Mouse (Mus musculus): ENCODE results near the gene Eif3k. TPM values are rescaled to one million over a fixed set of nuclear protein-coding genes. Genes with fewer than 3 reads are reported as not detected.
A peak's percentile ranks its signal among the peaks of the same experiment; 100 is the strongest.

Eif3k gene
- total and polyA plus RNA-seq, 2 experiments from 2014 or later = 292 to 482 TPM

GRCm38 (mm10) chr7:29023514-29023913 is 41.9 kb upstream of the Eif3k start:
- 94% methylated on average over 8 of the region's 8 CpGs for WGBS
- H3K9ac ChIP-seq (replicated peaks; ENCODE audit: low read length, poor library complexity, severe bottlenecking) = no peak overlapping the region
- no peaks in the 10 kb centered on the region for H3K36me3 ChIP-seq (ENCODE audit: insufficient read depth, low read length)
- no peak overlapping the region for H3K4me2 ChIP-seq (ENCODE audit: low read depth, low read length, poor library complexity, severe bottlenecking)
- H3K27ac ChIP-seq (ENCODE audit: low read depth, low read length) = no peak overlapping the region
- H3K9me3 ChIP-seq (ENCODE audit: low read length) = no peaks in the 10 kb centered on the region
- ATAC-seq (ENCODE audit: low FRiP score) = no peak
- TF ChIP-seq CTCF (IDR thresholded peaks at IDR 0.05) = no peak
- no peak for DNase-seq (ENCODE audit: low spot score)
- no peak overlapping the region for H3K4me3 ChIP-seq (ENCODE audit: low read depth, low read length)
- 0 out of 2 replicates have a peak, but pooled peaks cover 3% of the 10 kb centered on the region for H3K4me1 ChIP-seq (ENCODE audit: insufficient read depth, low read length)
- H3K27me3 ChIP-seq (ENCODE audit: insufficient read depth, low read length) = peaks cover 22% of the 10 kb centered on the region

- peaks cover 30% of the 10 kb centered on the region for H3K27me3 ChIP-seq (ENCODE audit: insufficient read depth, low read length)
- H3K9me3 ChIP-seq (ENCODE audit: low read length) = no peaks in the 10 kb centered on the region
- no peak overlapping the region for H3K4me3 ChIP-seq (ENCODE audit: low read depth, low read length)
- no peaks in the 10 kb centered on the region for H3K36me3 ChIP-seq (ENCODE audit: insufficient read depth, low read length)
- no peak overlapping the region for H3K9ac ChIP-seq (replicated peaks; ENCODE audit: low read length, poor library complexity, severe bottlenecking)
- no peak overlapping the region for H3K4me2 ChIP-seq (ENCODE audit: low read depth, low read length, poor library complexity, severe bottlenecking)
- no peak for DNase-seq (ENCODE audit: low spot score)
- H3K27ac ChIP-seq (ENCODE audit: low read depth, low read length) = no peak overlapping the region
- WGBS = 93% methylated on average over 8 of the region's 8 CpGs
- no peak for TF ChIP-seq CTCF (IDR thresholded peaks at IDR 0.05)
- no peak for ATAC-seq (ENCODE audit: low FRiP score)
- H3K4me1 ChIP-seq (ENCODE audit: insufficient read depth, low read length) = 0 out of 2 replicates have a peak, but pooled peaks cover 3% of the 10 kb centered on the region
Observed at GRCm38 (mm10) chr7:29022479-29022878, 40.8 kb upstream of the Eif3k start.

GRCm38 (mm10) chr7:29019447-29020220 is 38.0 kb upstream of the Eif3k start:
- DNase-seq (ENCODE audit: low spot score) (no peak), ATAC-seq (ENCODE audit: low FRiP score) (no peak)
- Histone ChIP-seq H3K9ac (replicated peaks; ENCODE audit: low read length, poor library complexity, severe bottlenecking) (peak overlapping the region; percentile 48; the same call in 1 of the 2 replicates), H3K27me3 (ENCODE audit: insufficient read depth, low read length) (peaks cover 30% of the 10 kb centered on the region), H3K9me3 (ENCODE audit: low read length) (no peaks in the 10 kb centered on the region), H3K27ac (ENCODE audit: low read depth, low read length) (no peak overlapping the region), H3K4me2 (ENCODE audit: low read depth, low read length, poor library complexity, severe bottlenecking) (peak overlapping the region; percentile 45), H3K36me3 (ENCODE audit: insufficient read depth, low read length) (no peaks in the 10 kb centered on the region), H3K4me1 (ENCODE audit: insufficient read depth, low read length) (0 out of 2 replicates have a peak, but pooled peaks cover 3% of the 10 kb centered on the region), H3K4me3 (ENCODE audit: low read depth, low read length) (peak overlapping the region; percentile 37)
- TF ChIP-seq CTCF (IDR thresholded peaks at IDR 0.05) = no peak
- WGBS = 5% methylated on average over 71 of the region's 88 CpGs

DNA sequence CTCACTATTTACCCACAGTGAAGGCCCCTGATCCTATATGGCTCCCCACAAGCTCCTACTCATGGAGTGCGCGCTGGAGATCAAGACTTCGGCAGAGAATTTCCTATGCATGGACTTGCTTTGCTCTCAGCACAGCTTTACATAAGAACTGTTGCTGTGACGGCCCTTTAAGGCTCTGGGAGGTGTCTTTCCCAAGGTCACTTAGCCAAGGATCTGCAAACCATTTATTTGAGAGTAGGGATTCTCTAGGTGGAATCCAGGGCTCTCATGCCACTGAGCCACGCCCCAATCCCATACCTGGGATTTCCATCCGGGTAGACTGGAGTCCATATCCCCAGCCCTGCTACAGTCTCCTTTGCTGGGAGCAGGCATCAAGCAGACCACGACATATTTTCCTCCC is 35.6 kb upstream of the Eif3k start:
- Histone ChIP-seq H3K9me3 (ENCODE audit: low read length) (no peaks in the 10 kb centered on the region), H3K27me3 (ENCODE audit: insufficient read depth, low read length) (peaks cover 30% of the 10 kb centered on the region), H3K4me1 (ENCODE audit: insufficient read depth, low read length) (0 out of 2 replicates have a peak, but pooled peaks cover 3% of the 10 kb centered on the region), H3K4me3 (ENCODE audit: low read depth, low read length) (no peak overlapping the region), H3K36me3 (ENCODE audit: insufficient read depth, low read length) (no peaks in the 10 kb centered on the region), H3K4me2 (ENCODE audit: low read depth, low read length, poor library complexity, severe bottlenecking) (no peak overlapping the region), H3K27ac (ENCODE audit: low read depth, low read length) (no peak overlapping the region), H3K9ac (replicated peaks; ENCODE audit: low read length, poor library complexity, severe bottlenecking) (no peak overlapping the region)
- WGBS = 81% methylated on average over 7 of the region's 7 CpGs
- TF ChIP-seq CTCF (IDR thresholded peaks at IDR 0.05) = no peak
- DNase-seq (ENCODE audit: low spot score) (no peak), ATAC-seq (ENCODE audit: low FRiP score) (no peak)

- H3K36me3 ChIP-seq (ENCODE audit: insufficient read depth, low read length) = no peaks in the 10 kb centered on the region
- H3K27ac ChIP-seq (ENCODE audit: low read depth, low read length) = no peak overlapping the region
- H3K9ac ChIP-seq (replicated peaks; ENCODE audit: low read length, poor library complexity, severe bottlenecking) = no peak overlapping the region
- ATAC-seq (ENCODE audit: low FRiP score) = no peak
- 88% methylated on average over 7 of the region's 7 CpGs for WGBS
- H3K9me3 ChIP-seq (ENCODE audit: low read length) = no peaks in the 10 kb centered on the region
- no peak for DNase-seq (ENCODE audit: low spot score)
- H3K27me3 ChIP-seq (ENCODE audit: insufficient read depth, low read length) = peaks cover 30% of the 10 kb centered on the region
- no peak for TF ChIP-seq CTCF (IDR thresholded peaks at IDR 0.05)
- H3K4me1 ChIP-seq (ENCODE audit: insufficient read depth, low read length) = 0 out of 2 replicates have a peak, but pooled peaks cover 3% of the 10 kb centered on the region
- no peak overlapping the region for H3K4me2 ChIP-seq (ENCODE audit: low read depth, low read length, poor library complexity, severe bottlenecking)
- no peak overlapping the region for H3K4me3 ChIP-seq (ENCODE audit: low read depth, low read length)
Observed at GRCm38 (mm10) chr7:29016440-29016839, 34.8 kb upstream of the Eif3k start.

DNA sequence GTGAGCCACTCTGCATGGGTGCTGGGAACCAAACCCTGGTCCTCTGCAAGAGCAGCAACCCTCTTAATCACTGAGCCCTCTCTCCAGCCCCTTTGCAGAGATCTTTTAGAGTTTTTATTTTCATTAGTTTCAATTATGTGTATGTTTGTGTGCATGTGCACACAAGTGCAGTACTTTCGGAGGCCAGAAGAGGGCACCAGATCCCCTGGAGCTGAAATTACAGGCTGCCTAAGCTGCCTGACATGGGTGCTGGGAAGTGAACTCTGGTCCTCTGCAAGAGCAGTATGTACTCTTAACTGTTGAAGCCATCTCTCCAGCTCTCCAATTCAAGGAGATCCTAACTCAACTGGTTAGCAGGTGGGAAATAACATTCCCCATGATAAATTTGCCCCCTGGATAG is 33.3 kb upstream of the Eif3k start:
- peak; percentile 35; the same call in 1 of the 2 replicates for TF ChIP-seq CTCF (IDR thresholded peaks at IDR 0.05)
- WGBS = 97% methylated on average over 1 of the region's 1 CpGs
- Histone ChIP-seq H3K4me2 (ENCODE audit: low read depth, low read length, poor library complexity, severe bottlenecking) (no peak overlapping the region), H3K36me3 (ENCODE audit: insufficient read depth, low read length) (no peaks in the 10 kb centered on the region), H3K27ac (ENCODE audit: low read depth, low read length) (no peak overlapping the region), H3K4me1 (ENCODE audit: insufficient read depth, low read length) (0 out of 2 replicates have a peak, but pooled peaks cover 3% of the 10 kb centered on the region), H3K9ac (replicated peaks; ENCODE audit: low read length, poor library complexity, severe bottlenecking) (no peak overlapping the region), H3K27me3 (ENCODE audit: insufficient read depth, low read length) (peaks cover 22% of the 10 kb centered on the region), H3K4me3 (ENCODE audit: low read depth, low read length) (no peak overlapping the region), H3K9me3 (ENCODE audit: low read length) (no peaks in the 10 kb centered on the region)
- no peak for ATAC-seq (ENCODE audit: low FRiP score)
- no peak for DNase-seq (ENCODE audit: low spot score)

Data from midbrain, postnatal 0 days (tissue).